Mouse (Mus musculus) cerebellum, adult 8-10 months (tissue): ENCODE results near the gene Hcn3.

Experiments
- DNase-seq: peaks from one replicate; pipeline ENCODE4 v3.0.0; 2022

Hcn3 gene

DNA sequence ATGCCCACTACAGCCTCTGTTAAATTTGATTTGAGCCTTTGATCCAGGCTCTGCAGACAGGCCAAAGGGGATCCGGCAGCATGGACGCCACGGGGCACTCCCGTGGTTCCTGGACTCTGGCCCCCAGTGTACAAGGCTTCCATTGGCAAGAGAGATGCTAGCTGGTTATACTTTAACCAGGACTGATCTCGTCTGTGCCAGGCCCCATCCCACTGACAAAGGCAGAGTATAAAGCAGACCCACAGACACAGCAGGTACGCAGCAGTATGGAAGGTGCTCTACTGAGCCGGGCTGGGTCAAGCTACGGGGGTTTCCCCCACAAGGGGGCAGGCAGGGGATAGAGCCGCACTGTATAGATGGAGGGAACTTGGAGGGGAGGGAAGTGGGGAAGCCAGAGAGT, 23.6 kb downstream of the Hcn3 start:
- no peak for DNase-seq

DNA sequence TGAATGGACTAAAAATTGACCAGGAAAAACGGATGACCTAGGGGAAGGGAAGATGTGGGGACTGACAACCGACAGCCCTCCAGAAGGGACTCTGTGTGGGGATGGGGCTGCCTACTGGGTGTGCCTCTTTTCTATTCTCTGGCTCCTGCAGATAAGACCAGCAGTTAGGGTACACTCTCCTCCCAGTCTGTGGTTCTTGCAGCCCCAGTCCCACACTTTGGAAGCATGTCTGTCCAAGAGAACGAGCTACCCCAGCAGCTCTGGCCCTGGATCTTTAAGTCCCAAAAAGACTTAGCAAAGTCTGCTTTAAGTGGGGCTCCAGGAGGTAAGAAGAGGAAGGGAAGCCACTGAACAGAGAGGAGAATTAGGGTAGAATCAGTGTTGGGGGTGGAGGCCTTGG, 24.0 kb downstream of the Hcn3 start, which contains the start of gene Pklr:
Gene Pklr, plus strand, starts transcription at position 185 of the 400 bp plus-strand sequence.
- DNase-seq = no peak

- no peak for DNase-seq
Observed at GRCm38 (mm10) chr3:89133752-89134151, 26.2 kb downstream of the Hcn3 start.

DNA sequence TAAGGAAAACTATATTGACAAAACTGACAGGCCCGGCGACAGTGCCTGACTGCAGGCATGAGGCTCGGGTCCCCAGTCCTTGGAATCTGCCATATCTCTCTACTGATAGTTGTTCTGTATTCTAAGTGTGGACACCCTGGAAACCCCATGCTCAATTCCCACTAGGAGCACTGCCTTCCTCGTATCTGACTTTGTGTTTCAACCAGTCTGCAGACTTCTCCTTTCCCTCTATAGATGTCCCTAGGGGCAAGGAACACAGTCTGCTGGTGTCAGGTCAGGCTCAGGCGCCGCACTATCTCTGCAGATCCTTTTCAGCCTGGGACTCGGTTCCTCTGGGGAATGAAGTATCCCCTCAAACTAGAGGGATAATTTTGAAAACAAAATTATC, 26.9 kb downstream of the Hcn3 start:
- no peak for DNase-seq

DNA sequence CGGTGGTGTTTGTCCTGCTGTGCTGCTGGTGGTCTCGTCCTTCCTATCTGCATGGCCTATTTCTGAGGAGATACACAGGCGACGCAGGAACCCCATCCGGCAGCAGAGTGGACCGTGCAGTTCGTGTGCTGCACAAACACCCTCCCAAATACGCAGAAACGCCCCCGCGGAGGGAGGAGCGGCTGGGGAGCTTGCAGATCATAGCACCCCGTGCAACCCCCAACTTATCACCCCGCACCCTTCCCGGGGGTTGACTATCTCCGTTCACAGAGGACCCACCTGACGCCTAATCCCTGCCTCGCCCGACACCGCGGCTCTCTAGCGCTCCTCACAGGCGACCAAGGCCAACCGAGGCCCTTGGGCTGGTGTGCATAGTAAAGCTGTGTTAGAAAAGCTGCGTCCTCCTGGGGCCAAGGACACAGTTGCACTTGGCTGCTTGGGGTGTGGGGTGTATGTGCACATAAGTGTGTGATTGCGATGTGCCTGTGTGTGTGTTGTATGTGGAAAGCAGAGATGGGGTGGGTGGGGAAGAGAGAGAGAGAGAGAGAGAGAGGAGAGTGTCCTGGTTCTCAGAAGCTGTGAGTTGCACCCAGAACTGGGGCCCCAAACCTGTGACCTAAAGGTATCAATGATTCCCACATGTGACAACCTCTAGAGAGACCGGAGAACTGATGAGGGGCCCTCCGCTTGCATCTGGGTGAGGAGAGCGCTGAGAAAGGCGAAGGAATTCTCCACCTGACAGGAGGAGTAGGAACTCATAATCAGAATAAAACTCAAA, 27.5 kb downstream of the Hcn3 start:
- DNase-seq = peak; percentile 51

DNA sequence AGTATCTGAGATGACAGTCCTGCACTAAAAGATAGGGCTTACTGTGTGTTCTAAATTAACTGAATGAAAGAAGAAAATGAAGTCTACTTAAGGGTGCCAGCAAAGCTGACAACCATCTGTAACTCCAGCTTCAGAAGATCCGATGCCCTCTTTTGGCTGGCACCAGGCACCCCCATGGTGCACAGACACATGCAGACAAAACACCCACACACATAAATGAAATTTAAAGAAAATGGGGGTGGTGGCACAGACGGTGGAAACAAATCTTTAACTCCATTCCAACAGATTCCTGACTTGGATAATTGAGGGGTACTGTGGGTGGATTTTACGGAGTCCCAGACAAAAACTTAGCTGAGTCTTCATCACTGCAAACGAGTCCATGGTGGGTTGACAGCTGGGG, 28.2 kb downstream of the Hcn3 start:
- DNase-seq = no peak

- no peak for DNase-seq
Observed at GRCm38 (mm10) chr3:89129908-89130307, 30.1 kb downstream of the Hcn3 start.

DNA sequence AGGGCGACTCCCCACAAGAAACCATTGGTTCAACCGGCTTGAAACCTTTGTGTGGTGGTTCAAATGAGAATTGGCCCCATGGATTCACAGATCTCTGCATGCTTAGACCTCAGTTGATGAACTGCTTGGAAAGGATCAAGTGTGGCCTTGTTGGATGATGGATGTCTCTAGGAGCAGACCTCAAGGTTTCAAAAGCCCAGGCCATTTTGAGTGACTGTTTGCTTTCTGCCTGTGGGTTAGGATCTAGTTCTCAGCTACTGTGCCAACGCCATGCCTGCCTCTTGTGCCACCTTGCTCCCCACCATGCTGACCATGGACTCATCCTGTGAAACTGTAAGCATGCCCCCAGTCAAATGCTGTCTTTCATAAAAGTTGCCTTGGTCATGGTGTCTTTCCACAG, 34.0 kb downstream of the Hcn3 start:
- DNase-seq = no peak

GRCm38 (mm10) chr3:89124241-89124640, 35.8 kb downstream of the Hcn3 start:
- no peak for DNase-seq

DNA sequence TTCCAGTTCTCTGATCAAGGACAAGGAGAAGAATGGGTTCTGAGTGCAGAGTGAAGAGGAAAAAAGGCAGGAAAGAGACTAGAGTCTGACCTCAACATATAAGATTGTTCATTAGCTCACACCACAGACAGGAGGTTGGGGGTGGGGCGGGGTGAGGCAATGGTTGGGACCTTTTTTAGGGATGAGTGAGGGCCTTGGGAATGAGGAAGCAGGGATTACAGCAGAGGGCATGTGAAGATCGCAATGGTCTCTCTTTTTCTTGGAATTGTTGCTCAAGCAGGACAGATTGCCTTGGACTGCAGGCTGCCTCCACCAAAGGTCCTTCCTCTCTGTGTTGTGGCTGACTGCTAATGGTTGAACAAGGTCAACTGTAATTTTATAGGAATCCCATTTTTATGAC, 36.7 kb downstream of the Hcn3 start:
- DNase-seq = no peak

DNA sequence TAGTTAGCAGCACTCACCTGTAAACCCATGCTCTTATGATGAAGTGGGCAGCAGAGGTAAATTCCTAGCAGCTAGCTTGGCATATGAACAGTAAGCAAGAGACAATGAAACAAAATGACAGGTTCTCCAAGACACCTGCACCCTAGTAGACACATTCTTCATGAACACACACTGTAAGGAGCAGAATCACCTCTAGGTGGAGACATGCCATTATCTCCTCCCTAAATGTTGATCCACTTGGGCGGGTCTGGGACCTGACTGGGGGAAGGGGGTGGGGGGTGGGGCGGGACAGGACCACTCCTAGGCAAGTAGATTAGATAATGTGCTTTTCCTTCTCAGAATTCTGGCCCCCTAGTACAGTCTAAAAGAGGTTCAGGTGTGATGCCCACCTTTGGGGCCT, 44.5 kb downstream of the Hcn3 start:
- DNase-seq = no peak

DNA sequence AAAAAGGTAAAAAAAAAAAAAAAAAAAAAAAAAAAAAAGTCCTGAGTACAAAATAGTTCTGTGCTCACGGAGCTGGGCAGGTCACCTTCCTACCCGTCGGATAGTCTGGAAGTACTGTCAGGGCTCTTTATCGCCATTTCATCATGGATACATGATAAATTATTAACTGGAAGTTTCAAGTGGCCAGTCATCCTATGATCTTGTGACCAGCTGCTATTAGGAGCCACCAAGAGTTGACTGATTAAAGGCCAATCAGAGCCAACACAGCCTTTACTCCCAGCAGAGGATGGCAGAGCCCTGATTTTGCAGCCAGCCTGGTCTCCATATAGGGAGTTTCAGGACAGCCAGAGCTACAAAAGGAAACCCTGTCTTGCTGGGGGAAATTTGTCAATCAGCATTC, 46.9 kb downstream of the Hcn3 start:
- no peak for DNase-seq

GRCm38 (mm10) chr3:89108146-89108545, 51.9 kb downstream of the Hcn3 start:
- DNase-seq = no peak

DNA sequence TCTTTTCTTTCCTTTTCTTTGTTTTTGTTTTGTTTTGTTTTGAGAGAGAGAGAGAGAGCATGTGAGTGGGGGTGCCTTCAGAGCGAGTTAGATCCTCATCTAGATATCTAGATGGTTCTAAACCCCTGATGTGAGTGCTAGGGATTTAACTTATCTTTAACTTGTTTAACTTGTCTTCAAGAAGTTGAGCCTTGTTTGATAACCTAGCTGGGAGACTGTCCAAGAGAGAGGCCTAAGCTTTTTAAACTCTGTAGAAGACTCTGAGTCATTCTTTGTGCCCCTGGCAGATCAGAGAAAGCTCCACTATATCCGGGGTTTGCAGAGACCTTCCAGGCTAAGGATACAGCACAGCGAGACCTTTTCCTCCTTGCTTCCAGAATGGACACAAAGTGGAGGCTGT, 52.5 kb downstream of the Hcn3 start:
- DNase-seq = no peak

DNA sequence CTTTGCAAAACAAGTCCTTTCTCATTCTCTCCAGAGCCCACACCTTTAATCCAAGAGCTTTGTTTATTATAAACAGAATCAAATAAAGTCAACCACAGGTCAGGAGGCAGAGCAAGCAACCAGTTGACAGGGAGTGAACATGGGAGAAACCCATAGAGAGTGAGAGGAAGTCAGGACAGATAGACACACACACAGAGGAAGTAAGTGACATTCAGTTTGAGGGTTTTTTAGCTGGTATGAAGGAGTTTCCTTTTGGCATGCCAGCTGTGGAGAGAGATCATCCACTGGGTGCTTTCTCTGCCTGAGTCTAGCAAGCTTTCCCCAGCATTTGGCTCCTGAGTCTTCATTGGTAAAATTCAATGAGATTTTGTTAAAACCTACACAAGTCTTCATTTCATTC, 53.1 kb downstream of the Hcn3 start:
- no peak for DNase-seq

DNA sequence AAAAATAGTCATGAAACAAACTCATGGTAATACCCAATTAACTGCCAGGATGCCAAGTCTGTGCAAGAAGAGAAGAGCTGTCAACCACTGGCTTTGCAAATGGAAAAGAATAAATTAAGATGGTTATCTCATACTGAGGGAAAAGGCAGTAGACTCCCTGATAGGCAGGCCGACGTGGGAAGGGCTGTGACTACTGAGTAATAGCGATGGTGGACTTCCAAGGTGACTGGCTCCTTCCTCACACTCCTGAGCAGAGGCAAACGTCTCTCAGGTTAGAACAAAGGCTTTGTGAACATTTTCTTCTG, 56.8 kb downstream of the Hcn3 start:
- no peak for DNase-seq

- DNase-seq = no peak
Observed at GRCm38 (mm10) chr3:89102495-89103290, 57.3 kb downstream of the Hcn3 start.

GRCm38 (mm10) chr3:89101812-89102494, 58.0 kb downstream of the Hcn3 start, which contains the start of gene Fdps:
TSS of gene Fdps (minus strand) at chr3:89101959.
- DNase-seq = peak; percentile 96

DNA sequence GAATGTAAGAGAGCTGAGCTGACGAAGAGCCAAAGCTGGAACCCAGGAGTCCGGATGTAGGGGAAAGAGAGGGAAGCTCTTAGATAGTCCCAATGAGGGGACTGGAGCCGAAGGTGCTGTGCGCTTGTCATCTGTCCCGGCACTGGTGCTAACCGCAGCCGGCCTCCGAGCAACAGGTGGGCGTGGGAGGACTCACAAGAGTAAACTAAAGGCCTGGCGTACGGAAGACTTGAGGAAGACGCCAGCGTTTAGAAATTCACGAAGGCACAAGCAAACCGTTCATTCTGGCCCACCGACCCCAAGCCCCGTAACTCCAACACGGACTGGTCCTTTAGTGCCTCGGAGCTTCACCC, 58.6 kb downstream of the Hcn3 start:
- no peak for DNase-seq

DNA sequence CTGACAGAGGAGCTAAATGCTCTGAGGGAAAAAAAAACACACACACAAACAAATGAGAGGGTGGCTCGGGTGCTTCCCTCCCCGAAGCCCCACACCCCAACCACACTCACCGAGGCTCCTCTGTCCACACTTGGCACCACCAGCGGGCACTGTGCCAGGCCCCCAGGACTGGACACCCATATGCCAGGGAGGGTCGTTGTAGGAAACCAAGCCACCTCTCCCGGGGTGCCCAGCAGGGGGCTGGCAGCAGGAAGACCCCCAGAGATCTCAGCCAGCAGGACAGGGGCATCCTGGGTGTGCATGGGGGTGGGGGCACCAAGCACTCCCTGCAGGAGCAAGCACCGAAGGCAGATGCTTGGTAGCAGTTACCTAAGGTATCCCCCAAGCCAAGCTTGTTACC, 59.2 kb downstream of the Hcn3 start, which contains the start of gene Gm43738:
Gene Gm43738, minus strand, starts transcription at position 289 of the 400 bp plus-strand sequence.
- DNase-seq = peak; percentile 52
